Mouse (Mus musculus): ENCODE results near the gene Ets1. TPM values are rescaled to one million over a fixed set of nuclear protein-coding genes. Genes with fewer than 3 reads are reported as not detected.

The Ets1 gene
- polyA plus RNA-seq (2012; rRNA removed): 5.8 and 6.8 TPM in 2 replicates

GRCm38 (mm10) chr9:32635627-32636385 is at the start of gene Ets1:
Gene Ets1, plus strand, starts transcription at chr9:32636221.
- H3K4me1 ChIP-seq (ENCODE audit: control insufficient read depth, insufficient read depth, low read length): no peaks in the 10 kb centered on the region
- no peak within 1 kb of the TSS for H3K27ac ChIP-seq (ENCODE audit: insufficient read depth, low read length)
- DNase-seq: no peak
- no peak within 1 kb of the TSS for H3K4me3 ChIP-seq (replicated peaks; ENCODE audit: insufficient read depth, low read depth, low read length)
- WGBS: 2% methylated on average over 10 of the region's 10 CpGs
- no peak for TF ChIP-seq POLR2A (IDR thresholded peaks at IDR 0.05; ENCODE audit: borderline replicate concordance, insufficient read depth, low read length)
- no peaks in the 10 kb centered on the region; the same call in 1 of the 2 replicates for H3K27me3 ChIP-seq (ENCODE audit: control insufficient read depth, insufficient read depth, low read length)

- Histone ChIP-seq H3K27ac (ENCODE audit: insufficient read depth, low read length) (no peak overlapping the region), H3K4me1 (ENCODE audit: control insufficient read depth, insufficient read depth, low read length) (no peaks in the 10 kb centered on the region), H3K4me3 (replicated peaks; ENCODE audit: insufficient read depth, low read depth, low read length) (no peak overlapping the region), H3K27me3 (ENCODE audit: control insufficient read depth, insufficient read depth, low read length) (no peaks in the 10 kb centered on the region)
- no peak for TF ChIP-seq POLR2A (IDR thresholded peaks at IDR 0.05; ENCODE audit: borderline replicate concordance, insufficient read depth, low read length)
- TF ChIP-seq CTCF (IDR thresholded peaks at IDR 0.05; ENCODE audit: borderline replicate concordance, insufficient read depth, low read depth, low read length): peak; percentile 77
- peak; percentile 48 to 67 for DNase-seq
- 14% methylated on average over 8 of the region's 8 CpGs for WGBS
These were observed 46.1 kb upstream of the Ets1 start for GRCm38 (mm10) chr9:32589900-32590299.

- no peak overlapping the region for H3K27ac ChIP-seq (ENCODE audit: insufficient read depth, low read length)
- no peaks in the 10 kb centered on the region for H3K27me3 ChIP-seq (ENCODE audit: control insufficient read depth, insufficient read depth, low read length)
- no peak for TF ChIP-seq POLR2A (IDR thresholded peaks at IDR 0.05; ENCODE audit: borderline replicate concordance, insufficient read depth, low read length)
- no peak overlapping the region for H3K4me3 ChIP-seq (replicated peaks; ENCODE audit: insufficient read depth, low read depth, low read length)
- no peak for DNase-seq
- no peaks in the 10 kb centered on the region for H3K4me1 ChIP-seq (ENCODE audit: control insufficient read depth, insufficient read depth, low read length)
- 59% methylated on average over 5 of the region's 5 CpGs for WGBS
These were observed 45.5 kb upstream of the Ets1 start for GRCm38 (mm10) chr9:32590571-32590970.

GRCm38 (mm10) chr9:32591732-32592582 is 44.1 kb upstream of the Ets1 start:
- H3K27ac ChIP-seq (ENCODE audit: insufficient read depth, low read length): no peak overlapping the region
- peak; percentile 70 for TF ChIP-seq CTCF (IDR thresholded peaks at IDR 0.05; ENCODE audit: borderline replicate concordance, insufficient read depth, low read depth, low read length)
- no peak for TF ChIP-seq POLR2A (IDR thresholded peaks at IDR 0.05; ENCODE audit: borderline replicate concordance, insufficient read depth, low read length)
- WGBS: 8% methylated on average over 14 of the region's 14 CpGs

GRCm38 (mm10) chr9:32592583-32592890 is 43.5 kb upstream of the Ets1 start:
- H3K4me3 ChIP-seq (replicated peaks; ENCODE audit: insufficient read depth, low read depth, low read length): no peak overlapping the region
- no peaks in the 10 kb centered on the region for H3K4me1 ChIP-seq (ENCODE audit: control insufficient read depth, insufficient read depth, low read length)
- 20% methylated on average over 2 of the region's 2 CpGs for WGBS
- H3K27ac ChIP-seq (ENCODE audit: insufficient read depth, low read length): no peak overlapping the region
- no peak for TF ChIP-seq CTCF (IDR thresholded peaks at IDR 0.05; ENCODE audit: borderline replicate concordance, insufficient read depth, low read depth, low read length)
- H3K27me3 ChIP-seq (ENCODE audit: control insufficient read depth, insufficient read depth, low read length): no peaks in the 10 kb centered on the region
- no peak for DNase-seq

More at GRCm38 (mm10) chr9:32591732-32592582, 44.1 kb upstream of the Ets1 start:
- no peaks in the 10 kb centered on the region for H3K4me1 ChIP-seq (ENCODE audit: control insufficient read depth, insufficient read depth, low read length)
- no peaks in the 10 kb centered on the region for H3K27me3 ChIP-seq (ENCODE audit: control insufficient read depth, insufficient read depth, low read length)
- H3K4me3 ChIP-seq (replicated peaks; ENCODE audit: insufficient read depth, low read depth, low read length): no peak overlapping the region
- DNase-seq: peak; percentile 38 to 46

GRCm38 (mm10) chr9:32593816-32594215 is 42.2 kb upstream of the Ets1 start:
- TF ChIP-seq CTCF (IDR thresholded peaks at IDR 0.05; ENCODE audit: borderline replicate concordance, insufficient read depth, low read depth, low read length) (no peak), POLR2A (IDR thresholded peaks at IDR 0.05; ENCODE audit: borderline replicate concordance, insufficient read depth, low read length) (no peak)
- no peaks in the 10 kb centered on the region for H3K27me3 ChIP-seq (ENCODE audit: control insufficient read depth, insufficient read depth, low read length)
- 42% methylated on average over 1 of the region's 1 CpGs for WGBS
- no peak overlapping the region for H3K27ac ChIP-seq (ENCODE audit: insufficient read depth, low read length)
- no peaks in the 10 kb centered on the region for H3K4me1 ChIP-seq (ENCODE audit: control insufficient read depth, insufficient read depth, low read length)
- H3K4me3 ChIP-seq (replicated peaks; ENCODE audit: insufficient read depth, low read depth, low read length): no peak overlapping the region
- DNase-seq: no peak

GRCm38 (mm10) chr9:32594346-32594745 is 41.7 kb upstream of the Ets1 start:
- H3K27me3 ChIP-seq (ENCODE audit: control insufficient read depth, insufficient read depth, low read length): no peaks in the 10 kb centered on the region
- 52% methylated on average over 4 of the region's 4 CpGs for WGBS
- H3K27ac ChIP-seq (ENCODE audit: insufficient read depth, low read length): no peak overlapping the region
- H3K4me1 ChIP-seq (ENCODE audit: control insufficient read depth, insufficient read depth, low read length): no peaks in the 10 kb centered on the region
- TF ChIP-seq POLR2A (IDR thresholded peaks at IDR 0.05; ENCODE audit: borderline replicate concordance, insufficient read depth, low read length) (no peak), CTCF (IDR thresholded peaks at IDR 0.05; ENCODE audit: borderline replicate concordance, insufficient read depth, low read depth, low read length) (no peak)
- DNase-seq: no peak
- no peak overlapping the region for H3K4me3 ChIP-seq (replicated peaks; ENCODE audit: insufficient read depth, low read depth, low read length)

All from cerebellum, adult 2 months (tissue).